Mouse (Mus musculus) layer of hippocampus, postnatal 10 days (tissue): ENCODE results near the gene Esp1. TPM values are rescaled to one million over a fixed set of nuclear protein-coding genes. Genes with fewer than 3 reads are reported as not detected.
"Not testable (repeated sequence)": the region's sequence is repeated elsewhere in the genome, so short reads cannot be mapped to it uniquely, and the experiment has no call there.

Source experiments
- DNase-seq, 2 experiments: peaks; one replicate each; pipeline ENCODE4 v3.0.0; 2021; ENCODE audit warnings: low spot score in 2 of 2
- long read RNA-seq: library from polyadenylated mRNA; stranded (forward); transcript quantifications from one replicate; pipeline ENCODE4 v2.0.0, GENCODE M21; 2023
- total RNA-seq, 2 experiments: library from RNA; stranded (reverse); gene quantifications; 2 replicates each; pipeline ENCODE4 v1.2.3; 2021

The Esp1 gene
- not detected for total RNA-seq
- long read RNA-seq = 0 reads

DNA sequence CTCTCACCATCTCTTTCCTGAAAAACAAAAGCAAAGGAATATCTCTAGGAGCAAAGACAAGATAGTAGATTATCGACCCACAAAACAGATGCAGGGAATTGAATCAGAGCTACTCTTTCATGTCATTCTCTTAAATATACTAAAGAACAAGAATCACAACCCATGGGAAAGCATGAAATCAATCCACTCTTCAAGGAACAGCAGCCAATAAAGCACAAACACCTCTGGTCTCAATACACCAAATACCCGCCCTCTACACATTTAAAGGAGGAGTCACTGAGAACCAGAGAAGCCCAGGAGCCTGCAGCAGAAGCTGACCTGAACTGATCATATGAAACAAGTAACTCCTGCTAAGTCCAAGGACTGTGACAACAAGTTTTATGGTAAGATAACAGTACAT lies at the start of gene Esp1:
Gene Esp1, plus strand, starts transcription at position 301 of the 400 bp plus-strand sequence.
- no peak for DNase-seq

- no peak for DNase-seq
Measured at GRCm38 (mm10) chr17:40716273-40716672, 10.6 kb upstream of the Esp1 start.

DNA sequence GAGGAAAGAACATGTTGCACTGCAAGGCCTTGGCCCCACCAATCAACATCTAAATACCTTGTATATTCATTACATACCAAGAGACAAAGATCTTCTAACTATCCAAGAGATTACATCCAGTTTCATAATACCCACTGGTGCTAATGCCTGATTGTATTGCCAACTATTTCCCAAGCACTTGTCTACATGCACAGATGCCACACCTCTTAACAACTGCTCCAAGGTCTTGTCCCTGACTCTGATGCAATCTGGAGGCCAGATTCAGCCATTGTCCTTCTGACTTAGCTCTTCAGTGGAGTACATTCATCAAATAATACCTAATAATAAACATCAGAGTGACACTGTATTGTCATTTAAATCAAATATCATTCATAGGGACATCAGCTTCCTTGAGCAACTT lies 9.9 kb upstream of the Esp1 start:
- DNase-seq = not testable (repeated sequence)

- no peak for DNase-seq
Measured at GRCm38 (mm10) chr17:40731296-40731695, 4.4 kb downstream of the Esp1 start.

- no peak for DNase-seq
Measured at GRCm38 (mm10) chr17:40731724-40732123, 4.8 kb downstream of the Esp1 start.

- no peak for DNase-seq
Measured at GRCm38 (mm10) chr17:40763662-40764061, 36.7 kb downstream of the Esp1 start.

- DNase-seq = no peak
Measured at GRCm38 (mm10) chr17:40767120-40767519, 40.2 kb downstream of the Esp1 start.

Other genes with a start within 250 kb of the Esp1 start
- not detected for gene Esp8, start 207.1 kb upstream of the Esp1 start, total RNA-seq
- gene Esp6, start 165.6 kb upstream of the Esp1 start, total RNA-seq = not detected
- gene Esp4, start 128.5 kb upstream of the Esp1 start, total RNA-seq = not detected
- gene Esp3, start 95.0 kb upstream of the Esp1 start, total RNA-seq = not detected
- gene Crisp2, start 79.9 kb downstream of the Esp1 start, total RNA-seq = not detected
- not detected for gene Rhag, start 84.0 kb downstream of the Esp1 start, total RNA-seq
- under 1 TPM; 0.53 to 0.69 TPM for gene 9130008F23Rik, start 153.4 kb downstream of the Esp1 start, total RNA-seq
- gene Glyatl3, start 187.2 kb downstream of the Esp1 start, total RNA-seq = not detected
- 10 to 100 TPM; 33.7 to 34.4 TPM for gene Mut, start 207.6 kb downstream of the Esp1 start, total RNA-seq
- 1 to 10 TPM; 5.1 to 6.3 TPM for gene Cenpq, start 207.9 kb downstream of the Esp1 start, total RNA-seq